Mouse (Mus musculus) midbrain, embryonic 14.5 days (tissue): ENCODE measurements around the gene Nutm1. TPM values are rescaled to one million over a fixed set of nuclear protein-coding genes. Genes with fewer than 3 reads are reported as not detected.

ENCODE experiments used
- ATAC-seq: fragments of 200-750 bp; cut with Nextera tagmentation; 2 replicates; pipeline ENCODE4 v1.8.0; 2017; ENCODE audit warnings: moderate number of reproducible peaks, moderate library complexity; ENCODE audit not compliant: low FRiP score, low TSS enrichment
- DNase-seq: peaks from one replicate; pipeline ENCODE4 v3.0.0-alpha.2; 2015
- H3K27ac ChIP-seq: fragments of 300-500 bp; sonication (generic); replicated peaks from 2 replicates; pipeline ENCODE4 v1.5.1; 2014; ENCODE audit warnings: mild to moderate bottlenecking, low read depth, low read length, moderate library complexity
- H3K27me3 ChIP-seq: fragments of 300-500 bp; sonication (generic); 2 replicates; pipeline ENCODE4 v1.6.1; 2014; ENCODE audit warnings: low read length, control low read depth, mixed read lengths; ENCODE audit not compliant: control insufficient read depth, insufficient read depth
- H3K36me3 ChIP-seq: fragments of 300-500 bp; sonication (generic); 2 replicates; pipeline ENCODE4 v1.6.1; 2014; ENCODE audit warnings: low read length, control low read depth; ENCODE audit not compliant: control insufficient read depth, insufficient read depth
- H3K4me1 ChIP-seq: fragments of 300-500 bp; sonication (generic); 2 replicates; pipeline ENCODE4 v1.6.1; 2014; ENCODE audit warnings: mild to moderate bottlenecking, antibody characterized with exemption, low read length, control low read depth; ENCODE audit not compliant: control insufficient read depth, insufficient read depth
- H3K4me2 ChIP-seq: fragments of 300-500 bp; sonication (generic); 2 replicates; pipeline ENCODE4 v1.6.1; 2014; ENCODE audit warnings: mild to moderate bottlenecking, low read length, moderate library complexity
- H3K4me3 ChIP-seq: fragments of 300-500 bp; sonication (generic); replicated peaks from 2 replicates; pipeline ENCODE4 v1.5.1; 2014; ENCODE audit warnings: low read depth, low read length
- H3K9ac ChIP-seq: fragments of 300-500 bp; sonication (generic); replicated peaks from 2 replicates; pipeline ENCODE4 v1.6.1; 2014; ENCODE audit warnings: mild to moderate bottlenecking, low read length, moderate library complexity
- H3K9me3 ChIP-seq: fragments of 300-500 bp; sonication (generic); 2 replicates; pipeline ENCODE4 v1.6.1; 2016; ENCODE audit warnings: low read length, control low read depth, mixed read lengths; ENCODE audit not compliant: control insufficient read depth
- WGBS: fragments of 180-500 bp; shearing (Covaris S2); extraction: QIAGEN DNeasy Blood & Tissue Kit; methylation state at CpG from one replicate; pipeline ENCODE4 v1.1.7; 2014; 5-methylcytosine and 5-hydroxymethylcytosine counted together
- polyA plus RNA-seq: library from polyadenylated mRNA; unstranded; fragments of >200 nt; fragmentation: Nextera tagmentation; extraction: Ambion mirVana; gene quantifications from 2 replicates; pipeline ENCODE4 v1.2.1, GENCODE M21; 2014

The Nutm1 gene
- polyA plus RNA-seq, 1 experiment from 2014 or later, result 0.05 TPM

DNA sequence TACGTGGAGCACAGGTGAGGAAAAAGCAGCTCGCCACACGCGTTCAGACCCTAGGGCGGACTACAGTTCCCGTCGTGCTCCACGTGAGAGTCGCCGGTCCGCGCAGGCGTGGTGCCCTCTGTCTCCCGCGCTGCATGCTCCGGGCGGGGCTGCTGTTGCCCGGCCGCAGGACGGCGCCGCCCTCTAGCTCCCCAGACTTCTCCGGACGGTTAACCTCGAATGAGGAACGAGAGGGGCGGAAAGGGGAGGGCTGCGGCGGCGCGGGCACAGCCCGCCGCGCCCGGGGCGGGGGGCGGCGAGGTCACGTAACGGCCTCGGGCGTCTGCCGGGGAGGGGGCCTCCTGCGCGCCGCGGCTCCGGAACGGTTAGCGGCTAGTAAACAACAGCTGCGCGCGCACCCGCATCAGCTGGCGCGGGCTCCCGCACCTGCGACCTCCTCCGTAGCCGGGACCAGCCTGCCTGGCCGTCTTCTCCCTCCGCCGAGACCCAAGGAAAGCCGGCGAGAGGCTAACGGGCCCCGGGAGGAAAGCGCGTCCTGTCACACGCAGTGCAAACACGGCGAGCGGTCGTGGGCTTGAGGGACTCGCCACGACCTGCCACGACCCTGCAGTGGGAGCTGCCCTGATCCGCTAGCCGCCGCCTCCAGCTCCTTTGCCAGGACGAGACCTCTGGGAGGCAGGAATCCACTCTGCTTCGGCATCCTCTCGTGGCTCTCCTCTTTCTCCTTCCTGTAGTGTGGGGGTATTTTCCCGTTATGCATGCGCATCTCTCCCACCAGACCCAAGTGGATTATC is 6.6 kb upstream of the Nutm1 start, which contains the start of gene Slc12a6:
TSS of gene Slc12a6 (plus strand) at position 378 of the 794 bp plus-strand sequence.
- peak within 1 kb of the TSS; percentile 82 for H3K4me3 ChIP-seq
- no peaks in the 10 kb centered on the region for H3K9me3 ChIP-seq
- WGBS, result under 1% methylated on average over 78 of the region's 85 CpGs
- no peaks in the 10 kb centered on the region for H3K36me3 ChIP-seq
- peak; percentile 94 for ATAC-seq
- H3K9ac ChIP-seq, result peak within 1 kb of the TSS; percentile 81
- no peaks in the 10 kb centered on the region for H3K27me3 ChIP-seq
- H3K4me1 ChIP-seq, result peaks cover 48% of the 10 kb centered on the region
- DNase-seq, result peak; percentile 95
- H3K4me2 ChIP-seq, result peak within 1 kb of the TSS; percentile 94
- H3K27ac ChIP-seq, result peak within 1 kb of the TSS; percentile 94

DNA sequence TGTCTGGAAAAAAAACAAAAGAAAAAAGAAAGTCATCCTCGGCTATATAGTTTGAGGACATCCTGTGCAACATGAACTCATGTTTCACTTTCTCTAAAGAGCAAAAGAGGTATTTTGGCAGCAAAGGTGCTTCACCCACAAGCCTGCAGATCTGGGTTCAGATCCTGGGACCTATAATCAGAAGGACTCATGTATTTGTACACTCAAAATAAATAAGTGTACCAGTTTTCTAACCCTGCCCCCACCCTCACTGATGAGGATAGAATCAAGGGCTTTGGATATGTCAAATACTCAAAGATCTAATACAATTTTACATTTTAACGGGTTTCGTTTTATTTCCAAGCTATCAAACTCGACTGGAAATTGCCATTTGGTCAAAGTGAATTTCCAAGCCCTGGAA is 5.3 kb upstream of the Nutm1 start:
- Histone ChIP-seq H3K9me3 (no peaks in the 10 kb centered on the region), H3K36me3 (no peaks in the 10 kb centered on the region), H3K9ac (no peak overlapping the region), H3K4me3 (no peak overlapping the region), H3K4me1 (peaks cover 38% of the 10 kb centered on the region), H3K27me3 (no peaks in the 10 kb centered on the region), H3K4me2 (no peak overlapping the region), H3K27ac (no peak overlapping the region)
- WGBS, result 84% methylated on average over 4 of the region's 4 CpGs
- ATAC-seq (no peak), DNase-seq (no peak)

DNA sequence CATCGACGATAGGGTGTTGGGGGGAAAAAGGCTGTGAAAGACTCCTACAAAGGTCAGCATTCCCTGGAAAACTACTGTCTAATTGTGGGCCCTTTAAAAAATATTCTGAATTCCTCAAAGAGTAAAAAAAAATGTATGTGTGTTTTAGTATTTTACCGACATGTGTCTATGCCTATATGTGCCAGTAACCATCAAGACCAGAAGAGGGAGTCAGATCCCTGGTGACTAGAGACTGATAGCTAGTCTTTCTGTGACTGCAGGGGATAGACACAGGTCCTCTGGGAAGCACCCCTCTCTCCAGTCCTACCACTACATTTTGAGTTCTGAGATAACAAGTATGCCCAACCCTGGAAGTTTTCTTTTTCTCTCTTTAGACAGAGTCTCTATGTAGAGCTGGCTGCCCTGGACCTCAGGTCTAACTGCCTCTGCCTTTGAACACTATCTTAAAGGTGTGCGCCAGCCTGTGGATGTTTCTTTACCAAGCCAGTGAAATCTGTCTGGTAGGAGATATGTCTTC is 3.7 kb upstream of the Nutm1 start:
- ATAC-seq (no peak), DNase-seq (no peak)
- WGBS, result 37% methylated on average over 4 of the region's 4 CpGs
- Histone ChIP-seq H3K9ac (peak overlapping the region; percentile 51; the same call in 1 of the 2 replicates), H3K36me3 (no peaks in the 10 kb centered on the region), H3K4me3 (peak overlapping the region; percentile 57), H3K27me3 (no peaks in the 10 kb centered on the region), H3K4me2 (peak overlapping the region; percentile 68), H3K9me3 (no peaks in the 10 kb centered on the region), H3K27ac (no peak overlapping the region), H3K4me1 (peaks cover 28% of the 10 kb centered on the region)

DNA sequence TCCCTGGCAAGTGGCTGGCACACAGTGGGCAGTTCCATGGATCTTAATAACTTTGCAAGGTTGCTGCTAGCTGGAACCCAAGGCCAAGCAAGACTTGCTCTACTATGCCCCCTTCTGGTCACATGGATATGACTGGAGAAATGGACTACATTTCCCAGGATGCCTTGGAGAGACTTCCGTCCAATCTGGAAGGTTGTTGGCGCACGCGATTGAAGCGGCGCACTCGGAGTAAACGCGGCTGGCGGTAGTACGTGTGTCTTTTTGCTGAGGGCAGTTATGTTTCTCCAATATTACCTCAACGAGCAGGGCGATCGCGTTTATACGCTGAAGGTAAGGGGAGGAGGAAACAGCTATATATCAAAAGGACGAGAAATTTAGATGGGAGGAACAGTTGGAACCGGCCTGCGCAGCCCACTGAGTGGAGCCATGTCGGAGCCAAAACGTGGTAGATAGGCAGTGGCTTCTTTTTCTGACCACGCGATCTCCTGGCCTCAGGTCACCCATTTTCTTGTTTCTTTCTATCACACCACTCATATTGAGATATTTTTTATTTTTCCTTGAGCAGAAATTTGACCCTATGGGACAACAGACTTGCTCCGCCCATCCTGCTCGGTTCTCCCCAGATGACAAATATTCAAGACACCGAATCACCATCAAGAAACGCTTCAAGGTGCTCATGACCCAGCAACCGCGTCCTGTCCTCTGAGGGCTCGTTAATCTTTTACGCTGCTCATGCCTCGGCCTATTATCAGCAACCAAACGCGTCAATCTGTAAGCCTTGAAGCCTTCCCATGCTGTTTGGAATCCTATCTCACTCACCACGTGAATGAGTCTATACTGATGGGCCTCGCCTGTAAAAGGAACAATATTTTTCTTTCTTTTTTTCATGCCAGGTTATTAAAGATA is 2.9 kb upstream of the Nutm1 start, which contains the start of gene Nop10:
TSS of gene Nop10 (plus strand) at position 179 of the 906 bp plus-strand sequence.
- peak; percentile 57 for ATAC-seq
- DNase-seq, result peak; percentile 96

DNA sequence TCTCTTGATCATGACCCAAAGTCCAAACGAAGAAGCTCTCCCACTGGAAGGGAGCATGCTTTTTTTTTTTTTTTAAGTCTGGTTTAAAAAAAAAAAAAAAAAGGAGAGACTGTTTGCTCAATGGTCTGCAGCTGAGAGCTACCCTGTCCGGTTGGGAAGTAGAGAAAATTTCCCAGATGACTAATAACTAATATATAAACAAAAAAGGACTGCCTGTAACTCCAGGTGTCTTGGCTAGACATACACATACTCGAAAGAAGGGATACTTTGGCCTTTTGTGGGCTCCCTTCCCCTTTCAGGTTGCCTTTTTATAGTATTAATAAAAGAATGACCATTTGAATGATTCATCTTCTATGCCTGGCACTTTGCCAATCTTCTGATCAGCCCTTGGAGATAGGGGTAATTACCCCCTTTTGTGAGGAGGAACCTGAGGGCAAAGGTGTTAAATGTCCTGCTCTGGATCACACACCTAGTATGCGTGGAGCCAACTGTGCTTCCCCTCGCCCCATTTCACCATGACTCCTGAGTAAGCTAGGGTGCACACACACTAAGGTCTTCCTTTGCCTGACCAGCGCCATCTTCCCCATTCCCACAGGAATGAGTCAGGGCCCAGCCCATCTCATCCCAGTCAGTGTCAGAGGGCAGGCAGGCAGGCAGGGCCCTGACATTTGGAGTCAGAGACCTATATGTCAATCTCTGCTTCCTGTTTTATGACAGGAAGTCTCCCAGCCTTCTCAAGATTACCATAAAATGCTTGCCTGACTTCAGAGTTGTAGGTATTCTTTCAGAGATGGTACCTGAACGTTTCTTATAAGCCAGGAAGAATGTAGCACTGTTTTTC is 4.2 kb downstream of the Nutm1 start:
- 70% methylated on average over 7 of the region's 7 CpGs for WGBS
- Histone ChIP-seq H3K36me3 (no peaks in the 10 kb centered on the region), H3K9me3 (no peaks in the 10 kb centered on the region), H3K9ac (no peak overlapping the region), H3K4me3 (no peak overlapping the region), H3K4me2 (no peak overlapping the region), H3K4me1 (no peaks in the 10 kb centered on the region), H3K27ac (no peak overlapping the region), H3K27me3 (no peaks in the 10 kb centered on the region)
- DNase-seq (no peak), ATAC-seq (no peak)

More for the DNA sequence above, 2.9 kb upstream of the Nutm1 start, which contains the start of gene Nop10:
- H3K4me2 ChIP-seq, result peak within 1 kb of the TSS; percentile 68
- no peaks in the 10 kb centered on the region for H3K27me3 ChIP-seq
- H3K36me3 ChIP-seq, result no peaks in the 10 kb centered on the region
- peak within 1 kb of the TSS; percentile 63; the same call in 1 of the 2 replicates for H3K27ac ChIP-seq
- peak within 1 kb of the TSS; percentile 51 for H3K9ac ChIP-seq
- H3K4me1 ChIP-seq, result peaks cover 19% of the 10 kb centered on the region
- peak within 1 kb of the TSS; percentile 57 for H3K4me3 ChIP-seq
- no peaks in the 10 kb centered on the region for H3K9me3 ChIP-seq
- WGBS, result under 1% methylated on average over 36 of the region's 36 CpGs

DNA sequence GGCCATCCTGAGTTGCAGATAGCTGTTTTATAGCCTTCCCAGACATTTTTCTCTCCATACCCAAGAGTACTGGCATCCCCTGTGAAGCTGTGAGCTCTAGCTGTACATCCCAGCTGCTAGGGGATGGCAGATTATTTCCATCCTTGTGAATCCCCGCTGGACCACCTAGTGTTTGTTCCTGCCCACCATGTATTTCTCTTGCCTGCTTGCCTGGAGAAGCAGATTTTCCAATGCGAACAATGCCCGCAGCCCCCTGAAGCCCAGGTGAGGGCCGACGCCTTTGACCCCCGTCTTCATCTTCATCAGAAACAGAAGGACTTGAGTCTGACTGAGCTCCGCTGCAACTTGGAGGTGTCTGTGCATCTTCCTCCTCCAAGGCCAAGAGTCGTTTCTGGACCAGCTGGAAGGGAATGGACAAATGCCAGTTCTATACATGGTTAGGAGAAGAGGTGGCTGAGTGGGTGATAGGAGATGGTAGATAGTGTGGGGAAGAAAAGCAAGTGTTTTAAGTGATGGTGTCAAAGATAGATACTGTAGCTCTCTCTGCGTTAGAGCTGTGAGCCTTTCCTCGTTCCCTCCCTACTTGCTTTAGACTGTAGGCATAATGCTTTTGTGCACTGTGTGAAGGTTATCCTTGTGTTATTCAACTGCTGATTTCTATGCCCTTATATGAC is 9.2 kb downstream of the Nutm1 start:
- Histone ChIP-seq H3K9ac (no peak overlapping the region), H3K4me2 (no peak overlapping the region), H3K27ac (no peak overlapping the region), H3K9me3 (no peaks in the 10 kb centered on the region), H3K27me3 (no peaks in the 10 kb centered on the region), H3K4me3 (no peak overlapping the region), H3K36me3 (peaks cover 21% of the 10 kb centered on the region), H3K4me1 (no peaks in the 10 kb centered on the region)
- WGBS, result 91% methylated on average over 10 of the region's 10 CpGs
- ATAC-seq (no peak), DNase-seq (no peak)

DNA sequence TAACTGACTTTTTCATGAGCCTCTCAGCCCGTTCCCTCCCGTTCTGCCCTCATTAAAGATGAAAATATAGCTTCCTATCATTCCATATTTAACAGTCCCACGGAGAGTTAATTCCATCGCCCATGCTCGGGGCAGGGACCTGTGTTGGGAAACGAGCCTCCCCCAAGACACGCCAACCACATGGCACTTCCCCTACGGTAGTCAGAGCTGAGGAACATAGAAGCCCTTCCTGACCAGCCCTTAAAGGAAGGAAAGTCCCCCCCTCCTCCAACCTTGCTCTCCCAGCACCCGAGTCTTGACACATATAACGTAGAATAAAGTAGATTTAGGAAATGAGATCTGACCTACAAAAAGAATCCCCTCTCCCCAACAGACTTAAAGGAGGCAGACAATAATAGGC is 11.8 kb downstream of the Nutm1 start:
- 87% methylated on average over 10 of the region's 10 CpGs for WGBS
- peaks cover 41% of the 10 kb centered on the region for H3K36me3 ChIP-seq
- no peaks in the 10 kb centered on the region for H3K4me1 ChIP-seq
- H3K9ac ChIP-seq, result no peak overlapping the region
- no peak overlapping the region for H3K27ac ChIP-seq
- no peaks in the 10 kb centered on the region for H3K9me3 ChIP-seq
- H3K4me2 ChIP-seq, result no peak overlapping the region
- no peaks in the 10 kb centered on the region for H3K27me3 ChIP-seq
- H3K4me3 ChIP-seq, result no peak overlapping the region
- DNase-seq, result no peak
- ATAC-seq, result no peak
